Mouse (Mus musculus) kidney, embryonic 15.5 days (tissue): Measurements from ENCODE around the gene Raver2. TPM values are rescaled to one million over a fixed set of nuclear protein-coding genes. Genes with fewer than 3 reads are reported as not detected.

Experiments used
- polyA plus RNA-seq: library from polyadenylated mRNA; unstranded; fragments of >200 nt; fragmentation: Nextera tagmentation; extraction: Ambion mirVana; gene quantifications from 2 replicates; pipeline ENCODE4 v1.2.1, GENCODE M21; 2015

Raver2 gene
- polyA plus RNA-seq, 1 experiment from 2014 or later = 12.1 TPM

Other genes with a start within 250 kb of the Raver2 start
- gene Gm10577, start 48.3 kb upstream of the Raver2 start, polyA plus RNA-seq = not detected in 2 replicates
- 88.2 and 88.3 TPM in 2 replicates for gene Jak1, start 196.3 kb downstream of the Raver2 start, polyA plus RNA-seq